Mouse (Mus musculus) stomach, postnatal 0 days (tissue): ENCODE data around the gene Stip1.

Experiments used
- CTCF ChIP-seq: IDR thresholded peaks from 2 replicates; pipeline ENCODE4 v1.5.1; 2016; ENCODE audit warnings: antibody characterized with exemption, low read depth, mild to moderate bottlenecking, moderate library complexity
- EP300 ChIP-seq: optimal IDR thresholded peaks from 2 replicates; pipeline ENCODE3; 2016; ENCODE audit warnings: antibody characterized with exemption

DNA sequence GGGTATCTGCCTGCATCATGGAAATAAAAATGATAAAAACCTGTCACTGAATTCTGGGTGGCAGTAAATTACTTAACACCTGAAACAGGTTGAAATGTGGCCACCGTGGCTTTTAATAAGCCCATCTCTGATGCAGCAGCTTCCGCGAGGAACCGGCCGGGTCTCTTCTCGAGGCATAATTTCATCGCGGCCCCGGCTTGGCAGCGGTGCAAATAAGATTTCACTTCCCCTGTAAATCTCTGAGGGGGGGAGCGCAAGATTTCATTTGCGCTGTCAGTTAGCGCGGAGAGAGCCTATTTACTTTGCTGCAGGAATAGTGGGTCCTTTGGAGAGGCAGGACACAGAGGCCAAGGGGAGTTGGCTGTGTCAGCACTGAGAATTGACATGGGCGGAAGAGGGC, 45.0 kb upstream of the Stip1 start:
- no peak for TF ChIP-seq EP300
- no peak for TF ChIP-seq CTCF
